Mouse (Mus musculus) forebrain, embryonic 15.5 days (tissue): ENCODE measurements around the gene S100a13. TPM values are rescaled to one million over a fixed set of nuclear protein-coding genes. Genes with fewer than 3 reads are reported as not detected.
A peak's percentile ranks its signal among the peaks of the same experiment; 100 is the strongest.

Source experiments
- ATAC-seq: fragments of 200-750 bp; cut with Nextera tagmentation; replicated peaks from 2 replicates; pipeline ENCODE4 v1.8.0; 2017; ENCODE audit warnings: mild to moderate bottlenecking, moderate TSS enrichment, moderate library complexity
- H3K27ac ChIP-seq: fragments of 300-500 bp; sonication (generic); replicated peaks from 2 replicates; pipeline ENCODE4 v1.5.1; 2015; ENCODE audit warnings: mild to moderate bottlenecking, inconsistent platforms
- H3K27me3 ChIP-seq: fragments of 300-500 bp; sonication (generic); 2 replicates; pipeline ENCODE4 v1.6.1; 2015; ENCODE audit warnings: inconsistent platforms
- H3K36me3 ChIP-seq: fragments of 300-500 bp; sonication (generic); 2 replicates; pipeline ENCODE4 v1.6.1; 2015; ENCODE audit warnings: mild to moderate bottlenecking, inconsistent platforms
- H3K4me1 ChIP-seq: fragments of 300-500 bp; sonication (generic); 2 replicates; pipeline ENCODE4 v1.6.1; 2015; ENCODE audit warnings: inconsistent platforms
- H3K4me2 ChIP-seq: fragments of 300-500 bp; sonication (generic); replicated peaks from 2 replicates; pipeline ENCODE4 v1.6.1; 2015; ENCODE audit warnings: mild to moderate bottlenecking, inconsistent platforms
- H3K4me3 ChIP-seq: fragments of 300-500 bp; sonication (generic); 2 replicates; pipeline ENCODE4 v1.5.1; 2015; ENCODE audit warnings: mild to moderate bottlenecking, inconsistent platforms
- H3K9ac ChIP-seq: fragments of 300-500 bp; sonication (generic); replicated peaks from 2 replicates; pipeline ENCODE4 v1.6.1; 2015; ENCODE audit warnings: mild to moderate bottlenecking, inconsistent platforms
- H3K9me3 ChIP-seq: fragments of 300-500 bp; sonication (generic); 2 replicates; pipeline ENCODE4 v1.6.1; 2016; ENCODE audit warnings: inconsistent platforms
- WGBS: fragments of 180-500 bp; shearing (Covaris S2); methylation state at CpG from one replicate; pipeline ENCODE4 v1.1.7; 2015; ENCODE audit warnings: mixed read lengths; 5-methylcytosine and 5-hydroxymethylcytosine counted together
- polyA plus RNA-seq: library from polyadenylated mRNA; unstranded; fragments of >200 nt; fragmentation: Nextera tagmentation; extraction: Ambion mirVana; gene quantifications from 2 replicates; pipeline ENCODE4 v1.2.1, GENCODE M21; 2015

The S100a13 gene
- polyA plus RNA-seq, 1 experiment from 2014 or later: 8.5 TPM

DNA sequence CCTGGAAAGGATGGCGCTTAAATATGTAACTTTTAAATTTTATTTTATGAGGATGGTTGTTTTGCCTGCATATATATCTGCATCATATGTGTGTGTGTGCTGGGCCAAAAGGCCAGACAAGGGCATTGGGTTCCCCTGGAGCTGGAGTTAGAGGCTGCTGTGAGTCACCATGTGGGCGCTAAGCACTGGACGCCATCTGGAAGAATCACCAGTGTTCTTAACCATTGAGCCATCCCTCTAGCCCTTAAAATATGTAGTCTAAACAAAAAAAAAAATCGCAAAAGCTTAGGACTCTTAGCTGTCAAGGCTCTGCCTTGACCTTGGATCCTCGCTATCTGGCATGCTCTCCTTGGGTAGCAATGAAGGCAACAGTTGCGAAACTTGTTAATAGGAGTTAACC, 25.7 kb upstream of the S100a13 start:
- ATAC-seq: no peak
- 93% methylated on average over 6 of the region's 6 CpGs for WGBS
- Histone ChIP-seq H3K36me3 (peaks cover 54% of the 10 kb centered on the region), H3K4me1 (peaks cover 7% of the 10 kb centered on the region), H3K27ac (no peak overlapping the region), H3K9ac (no peak overlapping the region), H3K4me2 (no peak overlapping the region), H3K9me3 (no peaks in the 10 kb centered on the region), H3K27me3 (no peaks in the 10 kb centered on the region), H3K4me3 (no peak overlapping the region)

GRCm38 (mm10) chr3:90490696-90491256, 23.5 kb upstream of the S100a13 start, which contains the start of gene Snapin:
Gene Snapin, minus strand, starts transcription at chr3:90491033.
- peaks cover 37% of the 10 kb centered on the region for H3K36me3 ChIP-seq
- under 1% methylated on average over 37 of the region's 37 CpGs for WGBS
- peak within 1 kb of the TSS; percentile 59 for H3K4me3 ChIP-seq
- peak within 1 kb of the TSS; percentile 52 for H3K4me2 ChIP-seq
- peak within 1 kb of the TSS; percentile 68 for H3K9ac ChIP-seq
- no peaks in the 10 kb centered on the region for H3K27me3 ChIP-seq
- peak within 1 kb of the TSS; percentile 81 for H3K27ac ChIP-seq
- peaks cover 7% of the 10 kb centered on the region for H3K4me1 ChIP-seq
- H3K9me3 ChIP-seq: no peaks in the 10 kb centered on the region
- peak; percentile 98 for ATAC-seq

DNA sequence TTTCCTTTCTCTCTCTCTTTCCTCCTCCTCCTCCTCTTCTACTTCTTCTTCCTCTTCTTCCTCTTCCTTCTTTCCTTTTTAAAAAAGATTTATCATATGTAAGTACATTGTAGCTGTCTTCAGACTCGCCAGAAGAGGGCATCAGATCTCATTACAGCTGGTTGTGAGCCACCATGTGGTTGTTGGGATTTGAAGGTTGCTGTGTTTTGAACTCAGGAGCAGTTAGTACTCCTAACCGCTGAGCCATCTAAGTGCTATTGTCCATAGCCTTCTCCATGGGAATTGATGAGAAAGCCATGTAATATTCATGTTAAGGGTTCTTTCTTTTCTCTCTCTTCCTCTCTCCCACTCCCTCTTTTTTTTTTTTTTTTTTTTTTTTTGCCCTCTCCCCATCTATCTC, 22.9 kb upstream of the S100a13 start:
- ATAC-seq: no peak
- no peak overlapping the region for H3K4me2 ChIP-seq
- no peaks in the 10 kb centered on the region for H3K9me3 ChIP-seq
- H3K4me1 ChIP-seq: peaks cover 7% of the 10 kb centered on the region
- no peak overlapping the region for H3K27ac ChIP-seq
- peaks cover 37% of the 10 kb centered on the region for H3K36me3 ChIP-seq
- no peak overlapping the region for H3K4me3 ChIP-seq
- 39% methylated on average over 2 of the region's 2 CpGs for WGBS
- H3K27me3 ChIP-seq: no peaks in the 10 kb centered on the region
- no peak overlapping the region for H3K9ac ChIP-seq

GRCm38 (mm10) chr3:90493831-90494540, 20.2 kb upstream of the S100a13 start:
- Histone ChIP-seq H3K27me3 (no peaks in the 10 kb centered on the region), H3K4me1 (peaks cover 7% of the 10 kb centered on the region), H3K4me2 (no peak overlapping the region), H3K9me3 (no peaks in the 10 kb centered on the region), H3K27ac (no peak overlapping the region), H3K9ac (no peak overlapping the region), H3K36me3 (peaks cover 37% of the 10 kb centered on the region), H3K4me3 (no peak overlapping the region)
- 70% methylated on average over 4 of the region's 4 CpGs for WGBS
- ATAC-seq: no peak

- H3K4me2 ChIP-seq: no peak overlapping the region
- WGBS: 89% methylated on average over 7 of the region's 7 CpGs
- no peaks in the 10 kb centered on the region for H3K27me3 ChIP-seq
- H3K4me3 ChIP-seq: no peak overlapping the region
- no peak overlapping the region for H3K9ac ChIP-seq
- no peak for ATAC-seq
- no peaks in the 10 kb centered on the region for H3K9me3 ChIP-seq
- peaks cover 51% of the 10 kb centered on the region for H3K36me3 ChIP-seq
- H3K4me1 ChIP-seq: no peaks in the 10 kb centered on the region
- H3K27ac ChIP-seq: no peak overlapping the region
Measured at GRCm38 (mm10) chr3:90495850-90496525, 18.2 kb upstream of the S100a13 start.

DNA sequence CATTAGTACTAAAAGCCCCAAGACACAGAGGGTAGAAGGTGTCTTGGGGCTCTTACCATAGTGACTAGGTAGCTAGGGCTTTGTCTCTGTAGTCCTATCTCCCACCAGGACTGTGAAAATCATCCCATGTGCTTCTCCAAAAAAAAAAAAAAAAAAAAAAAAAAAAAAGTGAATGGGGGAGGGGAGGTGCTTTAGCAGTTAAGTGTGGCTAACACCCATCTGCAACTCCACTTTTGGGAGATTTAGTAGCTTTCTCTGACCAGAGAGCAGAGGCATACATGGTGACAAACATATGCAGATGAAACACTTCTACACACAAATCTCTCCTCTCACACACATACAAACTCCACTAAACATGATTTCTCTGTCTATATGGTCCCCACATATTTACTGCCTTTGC, 16.6 kb upstream of the S100a13 start:
- no peaks in the 10 kb centered on the region for H3K9me3 ChIP-seq
- no peak overlapping the region for H3K27ac ChIP-seq
- no peaks in the 10 kb centered on the region for H3K27me3 ChIP-seq
- no peak overlapping the region for H3K4me2 ChIP-seq
- H3K36me3 ChIP-seq: peaks cover 67% of the 10 kb centered on the region
- no peaks in the 10 kb centered on the region for H3K4me1 ChIP-seq
- no peak for ATAC-seq
- H3K9ac ChIP-seq: no peak overlapping the region
- no peak overlapping the region for H3K4me3 ChIP-seq

DNA sequence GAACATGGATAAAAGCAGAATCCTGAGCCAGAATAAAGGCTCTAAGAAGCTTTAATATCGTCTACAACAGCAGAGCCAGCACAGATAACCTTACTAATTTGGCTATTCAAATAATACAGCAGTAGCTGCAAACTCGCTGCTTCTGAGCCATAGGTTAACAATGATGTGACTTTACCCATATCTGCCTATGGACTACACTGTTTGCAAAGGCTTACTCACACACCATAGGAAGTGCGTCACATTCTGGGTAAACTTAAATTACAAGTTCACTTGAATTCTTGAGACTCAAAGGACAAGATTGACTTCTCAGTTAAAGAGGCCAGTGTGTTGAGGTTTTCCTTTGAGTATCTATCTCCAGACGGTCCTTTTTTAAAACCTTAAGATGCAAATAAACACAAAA, 10.8 kb upstream of the S100a13 start:
- Histone ChIP-seq H3K27ac (no peak overlapping the region), H3K9ac (no peak overlapping the region), H3K36me3 (peaks cover 83% of the 10 kb centered on the region), H3K27me3 (no peaks in the 10 kb centered on the region), H3K4me3 (no peak overlapping the region), H3K4me1 (peaks cover 36% of the 10 kb centered on the region), H3K4me2 (no peak overlapping the region), H3K9me3 (no peaks in the 10 kb centered on the region)
- no peak for ATAC-seq
- 72% methylated on average over 4 of the region's 4 CpGs for WGBS

- Histone ChIP-seq H3K9me3 (no peaks in the 10 kb centered on the region), H3K4me3 (no peak overlapping the region), H3K36me3 (peaks cover 66% of the 10 kb centered on the region), H3K4me1 (peaks cover 40% of the 10 kb centered on the region), H3K4me2 (no peak overlapping the region), H3K27ac (no peak overlapping the region), H3K27me3 (no peaks in the 10 kb centered on the region), H3K9ac (no peak overlapping the region)
- no peak for ATAC-seq
- WGBS: 88% methylated on average over 5 of the region's 5 CpGs
Measured at GRCm38 (mm10) chr3:90505216-90505615, 9.0 kb upstream of the S100a13 start.

DNA sequence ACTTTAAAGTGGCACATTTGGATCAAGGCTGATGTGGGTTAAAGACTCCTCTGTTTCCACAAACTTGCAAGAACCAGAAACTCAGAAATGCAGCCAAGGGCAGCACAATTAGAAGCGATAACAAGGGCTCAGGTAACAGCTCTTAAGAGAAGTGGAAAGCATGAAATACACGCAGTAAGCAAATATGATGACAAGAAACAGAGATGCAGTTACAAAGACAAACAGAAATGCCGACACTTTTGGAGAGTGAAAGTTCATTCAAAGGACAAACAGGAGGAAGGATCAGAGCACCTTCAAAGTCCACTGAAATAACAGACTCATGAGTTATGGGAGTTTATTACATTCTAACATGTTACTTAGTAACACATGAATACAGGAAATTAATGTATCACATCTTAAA, 7.9 kb upstream of the S100a13 start:
- Histone ChIP-seq H3K9ac (no peak overlapping the region), H3K27ac (no peak overlapping the region), H3K9me3 (no peaks in the 10 kb centered on the region), H3K27me3 (no peaks in the 10 kb centered on the region; the same call in 1 of the 2 replicates), H3K4me2 (no peak overlapping the region), H3K4me1 (peaks cover 40% of the 10 kb centered on the region), H3K4me3 (no peak overlapping the region), H3K36me3 (peaks cover 59% of the 10 kb centered on the region)
- WGBS: 89% methylated on average over 3 of the region's 3 CpGs
- ATAC-seq: no peak

DNA sequence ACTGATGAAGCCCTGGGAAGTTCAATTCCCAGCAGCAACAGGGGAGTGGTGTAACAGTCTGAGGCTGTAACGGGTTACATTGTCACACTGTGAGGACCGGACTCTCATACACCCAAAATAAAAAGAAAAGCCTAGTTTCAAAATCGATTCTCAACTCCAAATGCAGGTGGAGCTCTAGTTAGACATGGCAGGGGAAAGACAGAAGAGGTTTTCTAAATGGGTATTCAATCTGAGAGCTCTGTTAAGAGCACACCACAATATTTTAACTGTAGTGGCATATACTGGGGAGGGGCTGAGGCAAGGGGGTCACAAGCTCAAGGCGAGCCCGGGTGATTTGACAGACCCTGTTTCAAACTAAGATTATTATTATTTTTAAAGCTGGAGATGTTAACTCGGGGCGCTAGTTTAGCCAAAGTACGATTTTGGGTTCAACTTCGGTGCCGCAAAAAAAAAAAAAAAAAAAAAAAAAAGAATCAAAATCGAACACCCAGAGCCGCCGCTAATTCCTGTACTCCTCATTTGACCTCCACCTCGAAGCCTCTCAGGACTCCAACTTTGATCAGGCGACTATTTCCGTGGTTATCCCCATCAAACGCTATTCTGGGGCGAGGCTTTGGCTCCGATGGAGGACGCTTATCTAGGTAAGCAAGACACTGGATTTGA, 5.8 kb upstream of the S100a13 start:
- 2% methylated on average over 20 of the region's 20 CpGs for WGBS
- Histone ChIP-seq H3K27ac (peak overlapping the region; percentile 95), H3K4me2 (peak overlapping the region; percentile 70), H3K27me3 (peaks cover 1% of the 10 kb centered on the region; the same call in 1 of the 2 replicates), H3K4me3 (peak overlapping the region; percentile 99), H3K4me1 (peaks cover 40% of the 10 kb centered on the region), H3K9me3 (no peaks in the 10 kb centered on the region), H3K36me3 (peaks cover 39% of the 10 kb centered on the region), H3K9ac (peak overlapping the region; percentile 99)
- ATAC-seq: no peak

GRCm38 (mm10) chr3:90508950-90509746, 5.1 kb upstream of the S100a13 start, which contains the start of gene Chtop:
Gene Chtop, minus strand, starts transcription at chr3:90509498.
- H3K27ac ChIP-seq: peak within 1 kb of the TSS; percentile 95
- H3K9ac ChIP-seq: peak within 1 kb of the TSS; percentile 99
- peaks cover 39% of the 10 kb centered on the region for H3K4me1 ChIP-seq
- H3K27me3 ChIP-seq: peaks cover 4% of the 10 kb centered on the region; the same call in 1 of the 2 replicates
- H3K36me3 ChIP-seq: peaks cover 32% of the 10 kb centered on the region
- H3K9me3 ChIP-seq: no peaks in the 10 kb centered on the region
- H3K4me3 ChIP-seq: peak within 1 kb of the TSS; percentile 99
- under 1% methylated on average over 65 of the region's 66 CpGs for WGBS
- H3K4me2 ChIP-seq: peak within 1 kb of the TSS; percentile 70
- peak; percentile 93 for ATAC-seq
